Comparison of ENCODE assay signal across 26 mouse cellular contexts in the genomic region with DNA sequence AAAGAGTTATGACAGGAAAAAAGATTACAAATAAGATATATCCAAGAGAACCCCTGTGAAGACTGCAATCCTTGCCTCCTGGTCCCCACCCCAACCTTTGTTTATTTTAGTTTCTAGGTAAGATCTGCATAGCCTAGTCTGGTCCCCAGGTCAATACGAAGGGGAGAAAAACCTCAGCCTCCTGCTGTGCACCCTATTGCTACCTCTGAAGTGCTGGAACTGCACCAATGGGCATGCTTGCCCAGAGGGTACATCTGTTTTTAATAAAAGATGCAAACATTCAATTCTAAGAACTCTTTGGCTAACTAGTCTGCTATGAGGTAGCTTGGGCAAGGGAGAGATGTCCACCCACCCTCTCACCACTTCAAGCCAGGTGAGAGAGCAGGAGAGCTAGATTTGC. TPM values are rescaled to one million over a fixed set of nuclear protein-coding genes. Genes with fewer than 3 reads are reported as not detected.
DNase-seq lines count a peak whose midpoint lies in the region; ATAC-seq lines count a peak whose summit lies in the region.
"Had no signal": no experiment of that assay in that cellular context is flagged by ENCODE, and none has a peak within 500 bp of the region (broad histone marks: within the 10 kb centered on the region; RNA-seq: fewer than 3 reads in every experiment).

No protein-coding gene starts in this region.

- 0 out of 2 replicates have a peak, but pooled peaks cover 2% of the 10 kb centered on the region for H3K4me1 ChIP-seq in embryonic facial prominence, embryonic 11.5 days (ENCODE audit: control insufficient read depth, insufficient read depth, low read length)
- peaks cover 6% of the 10 kb centered on the region for H3K4me1 ChIP-seq in embryonic facial prominence, embryonic 10.5 days
- peaks cover 11% of the 10 kb centered on the region; the same call in 1 of the 2 replicates for H3K4me1 ChIP-seq in heart, embryonic 10.5 days
- peaks cover 8% of the 10 kb centered on the region; the same call in 1 of the 2 replicates for H3K4me1 ChIP-seq in heart, embryonic 11.5 days (ENCODE audit: control insufficient read depth, insufficient read depth, low read length)
- H3K4me1 ChIP-seq: embryonic facial prominence, embryonic 15.5 days; forebrain, embryonic 12.5 days had no signal

- peaks cover 9% of the 10 kb centered on the region for H3K36me3 ChIP-seq in embryonic facial prominence, embryonic 11.5 days (replicated peaks; ENCODE audit: control insufficient read depth, insufficient read depth, low read depth, low read length)
- peaks cover 65% of the 10 kb centered on the region for H3K36me3 ChIP-seq in embryonic facial prominence, embryonic 10.5 days (replicated peaks)
- peaks cover 60% of the 10 kb centered on the region for H3K36me3 ChIP-seq in heart, embryonic 10.5 days
- H3K36me3 ChIP-seq in heart, embryonic 11.5 days (ENCODE audit: control insufficient read depth, insufficient read depth, low read length): peaks cover 12% of the 10 kb centered on the region

- no peaks in the 10 kb centered on the region for H3K27me3 ChIP-seq in embryonic facial prominence, embryonic 11.5 days (ENCODE audit: control insufficient read depth, insufficient read depth, low read length)
- no peaks in the 10 kb centered on the region for H3K27me3 ChIP-seq in embryonic facial prominence, embryonic 10.5 days (replicated peaks; ENCODE audit: low read depth, poor library complexity, severe bottlenecking)
- no peaks in the 10 kb centered on the region for H3K27me3 ChIP-seq in heart, embryonic 10.5 days (ENCODE audit: insufficient read depth, poor library complexity, severe bottlenecking)
- no peaks in the 10 kb centered on the region for H3K27me3 ChIP-seq in heart, embryonic 11.5 days (ENCODE audit: control insufficient read depth, insufficient read depth, low read length)
- H3K27me3 ChIP-seq: embryonic facial prominence, embryonic 13.5 days; embryonic facial prominence, embryonic 15.5 days; forebrain, embryonic 12.5 days; Patski had no signal

- WGBS in embryonic facial prominence, embryonic 11.5 days: 38% methylated on average over 1 of the region's 1 CpGs
- WGBS in embryonic facial prominence, embryonic 10.5 days: 53% methylated on average over 1 of the region's 1 CpGs
- WGBS in heart, embryonic 10.5 days: 74% methylated on average over 1 of the region's 1 CpGs
- WGBS in heart, embryonic 11.5 days (ENCODE audit: insufficient replicate concordance): 68% methylated on average over 1 of the region's 1 CpGs

- no peak overlapping the region for H3K9ac ChIP-seq in embryonic facial prominence, embryonic 11.5 days (replicated peaks; ENCODE audit: low read length)
- no peak overlapping the region for H3K9ac ChIP-seq in heart, embryonic 11.5 days (ENCODE audit: low read depth, low read length)
- H3K9ac ChIP-seq: embryonic facial prominence, embryonic 13.5 days; embryonic facial prominence, embryonic 15.5 days; forebrain, embryonic 12.5 days had no signal

- no peak overlapping the region for H3K4me3 ChIP-seq in embryonic facial prominence, embryonic 11.5 days (ENCODE audit: low read depth, low read length)
- no peak overlapping the region for H3K4me3 ChIP-seq in embryonic facial prominence, embryonic 10.5 days
- no peak overlapping the region for H3K4me3 ChIP-seq in heart, embryonic 10.5 days
- H3K4me3 ChIP-seq in heart, embryonic 11.5 days (ENCODE audit: low read depth, low read length): no peak overlapping the region
- H3K4me3 ChIP-seq: embryonic facial prominence, embryonic 13.5 days; embryonic facial prominence, embryonic 15.5 days; erythroblast, embryonic 14.5 days; forebrain, embryonic 10.5 days; forebrain, embryonic 12.5 days had no signal

- no peaks in the 10 kb centered on the region for H3K9me3 ChIP-seq in embryonic facial prominence, embryonic 11.5 days (replicated peaks; ENCODE audit: control insufficient read depth, low read length)
- no peaks in the 10 kb centered on the region for H3K9me3 ChIP-seq in embryonic facial prominence, embryonic 10.5 days
- no peaks in the 10 kb centered on the region for H3K9me3 ChIP-seq in heart, embryonic 10.5 days
- no peaks in the 10 kb centered on the region for H3K9me3 ChIP-seq in heart, embryonic 11.5 days (replicated peaks; ENCODE audit: control insufficient read depth, low read length)
- H3K9me3 ChIP-seq: embryonic facial prominence, embryonic 13.5 days; embryonic facial prominence, embryonic 15.5 days; forebrain, embryonic 10.5 days; forebrain, embryonic 12.5 days had no signal

- no peak overlapping the region for H3K27ac ChIP-seq in embryonic facial prominence, embryonic 11.5 days (replicated peaks; ENCODE audit: low read depth, low read length)
- H3K27ac ChIP-seq in embryonic facial prominence, embryonic 10.5 days (replicated peaks): no peak overlapping the region
- H3K27ac ChIP-seq in heart, embryonic 10.5 days: no peak overlapping the region
- no peak overlapping the region for H3K27ac ChIP-seq in heart, embryonic 11.5 days (ENCODE audit: low read depth, low read length)
- H3K27ac ChIP-seq: embryonic facial prominence, embryonic 13.5 days; embryonic facial prominence, embryonic 15.5 days; forebrain, embryonic 10.5 days; forebrain, embryonic 12.5 days had no signal

- peak; percentile 12 for DNase-seq in embryonic facial prominence, embryonic 11.5 days (ENCODE audit: low spot score)
- DNase-seq in embryonic facial prominence, embryonic 10.5 days (ENCODE audit: low spot score): no peak
- DNase-seq in heart, embryonic 10.5 days (ENCODE audit: low spot score): peak; percentile 70
- DNase-seq in 3T3-L1 (ENCODE audit: low read depth, low spot score): peak; percentile 49
- peak; percentile 32 for DNase-seq in forelimb bud, embryonic 11.5 days (ENCODE audit: low read depth, low spot score)
- no peak for DNase-seq in adrenal gland, adult 18-20 months (ENCODE audit: low spot score in 2 of 2)
- DNase-seq: adrenal gland, adult 2 months; adrenal gland, postnatal 10 days; adrenal gland, postnatal 25 days; cerebellum, adult 11 months; cerebellum, adult 18-20 months; cerebellum, adult 8-10 months; cerebellum, adult 9-11 months; cerebellum, postnatal 14 days; cerebellum, postnatal 36 days; embryo, embryonic 11 days had no signal

- H3K4me2 ChIP-seq in embryonic facial prominence, embryonic 11.5 days (ENCODE audit: low read depth, low read length): peak overlapping the region; percentile 10; the same call in 1 of the 2 replicates
- H3K4me2 ChIP-seq in heart, embryonic 11.5 days: no peak overlapping the region
- H3K4me2 ChIP-seq: embryonic facial prominence, embryonic 13.5 days; embryonic facial prominence, embryonic 15.5 days; forebrain, embryonic 12.5 days had no signal

- no peak for ATAC-seq in embryonic facial prominence, embryonic 11.5 days (replicated peaks; ENCODE audit: insufficient number of reproducible peaks, low FRiP score, low TSS enrichment, low read depth)
- no peak for ATAC-seq in heart, embryonic 11.5 days (replicated peaks; ENCODE audit: insufficient number of reproducible peaks, low FRiP score, low TSS enrichment)
- ATAC-seq: activated CD4-positive, CD25-positive, alpha-beta regulatory T cell, adult 4 months; forebrain, embryonic 14.5 days; forebrain, embryonic 16.5 days; Patski had no signal

RNA-seq across cellular contexts. Expression of a gene that starts 19.2 kb away (rescaled TPM):
- 73.6 and 78.7 TPM in 2 replicates for polyA plus RNA-seq in embryonic facial prominence, embryonic 11.5 days (2014; fragmentation: Nextera tagmentation; extraction: Ambion mirVana)
- polyA plus RNA-seq in embryonic facial prominence, embryonic 10.5 days (2016; fragmentation: Nextera tagmentation; extraction: Ambion mirVana): 87.5 and 92.9 TPM in 2 replicates
- 67.4 and 84.3 TPM in 2 replicates for polyA plus RNA-seq in heart, embryonic 10.5 days (2016; fragmentation: Nextera tagmentation; extraction: Ambion mirVana)
- 41.7 and 46.4 TPM in 2 replicates for polyA plus RNA-seq in heart, embryonic 11.5 days (2014; fragmentation: Nextera tagmentation; extraction: Ambion mirVana)
- total RNA-seq in adrenal gland, adult 18-20 months (2021): 100 to 1,000 TPM in 1 of 2 experiments, 10 to 100 TPM in 1; 94.9 to 101 TPM

Comparison
In these comparisons a context has a peak if more than half of its experiments do, and no peak if none do; other contexts are left out.
1. DNase-seq: peak in embryonic facial prominence, embryonic 11.5 days (single experiment), heart, embryonic 10.5 days (single experiment), 3T3-L1 (single experiment) and forelimb bud, embryonic 11.5 days (single experiment); none in embryonic facial prominence, embryonic 10.5 days (single experiment) and adrenal gland, adult 18-20 months (0 of 2).